In the genomic region with DNA sequence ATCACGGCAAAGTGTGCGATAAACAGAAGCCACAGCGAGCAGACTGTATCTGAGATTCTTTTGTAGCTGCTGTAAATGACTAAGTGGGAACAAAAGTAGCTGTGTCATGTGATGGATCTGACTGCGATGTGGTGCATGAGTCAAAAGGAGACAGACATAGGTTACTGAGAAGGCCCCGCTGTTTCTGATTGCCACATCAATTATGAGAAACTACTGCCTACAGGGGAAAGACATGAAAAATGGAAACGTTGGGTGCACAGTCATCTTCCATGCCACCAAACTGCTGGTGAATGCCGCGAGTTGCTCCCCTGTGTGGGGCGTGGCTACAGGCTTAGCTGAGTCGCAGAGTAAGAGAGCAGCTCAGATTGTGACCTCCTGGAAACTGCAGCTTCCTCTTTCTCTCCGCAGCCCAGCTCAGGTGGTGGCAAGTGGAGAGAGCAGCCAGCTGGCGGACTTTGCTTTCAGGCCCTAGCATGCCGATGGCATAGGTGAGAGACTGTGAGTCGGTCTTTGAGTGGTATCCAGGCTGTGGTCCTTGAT, we compare ENCODE assay signal across 8 mouse cellular contexts.
DNase-seq lines count a peak whose midpoint lies in the region; ATAC-seq and TF ChIP-seq lines count a peak whose summit lies in the region.

No protein-coding gene starts in this region.

- DNase-seq in heart, adult 2 months, result peak in 1 of 2 experiments; percentile 34
- no peak for DNase-seq in heart, adult 8-10 months (ENCODE audit: low spot score)
- peak; percentile 24 to 26 for DNase-seq in adrenal gland, adult 18-20 months (ENCODE audit: low spot score in 2 of 2)
- peak; percentile 53 for DNase-seq in embryonic facial prominence, embryonic 11.5 days (ENCODE audit: low spot score)
- peak; percentile 43 for DNase-seq in hindbrain, embryonic 11.5 days (ENCODE audit: low spot score)
- peak; percentile 2 for DNase-seq in liver, embryonic 13.5 days
- no peak for DNase-seq in testis, postnatal 14 days (ENCODE audit: low spot score)

- H3K4me3 ChIP-seq in heart, adult 2 months, result peak overlapping the region; percentile 27
- H3K4me3 ChIP-seq in embryonic facial prominence, embryonic 11.5 days (ENCODE audit: low read depth, low read length), result no peak overlapping the region
- no peak overlapping the region for H3K4me3 ChIP-seq in hindbrain, embryonic 11.5 days (ENCODE audit: low read depth, low read length)
- no peak overlapping the region for H3K4me3 ChIP-seq in liver, embryonic 13.5 days (replicated peaks)
- H3K4me3 ChIP-seq in olfactory bulb, adult 2 months (ENCODE audit: insufficient read depth, low read depth, low read length), result no peak overlapping the region

- peak overlapping the region; percentile 14 for H3K4me2 ChIP-seq in embryonic facial prominence, embryonic 11.5 days (ENCODE audit: low read depth, low read length)
- H3K4me2 ChIP-seq in hindbrain, embryonic 11.5 days (replicated peaks; ENCODE audit: low read depth, low read length), result peak overlapping the region; percentile 17; the same call in 1 of the 2 replicates
- peak overlapping the region; percentile 19; the same call in 1 of the 2 replicates for H3K4me2 ChIP-seq in liver, embryonic 13.5 days

- peak overlapping the region; percentile 28; the same call in 1 of the 2 replicates for H3K9ac ChIP-seq in heart, adult 2 months (ENCODE audit: low read depth, low read length)
- 0 out of 2 replicates have a peak overlapping the region, but pooled peaks have one; percentile 26 for H3K9ac ChIP-seq in embryonic facial prominence, embryonic 11.5 days (replicated peaks; ENCODE audit: low read length)
- no peak overlapping the region for H3K9ac ChIP-seq in hindbrain, embryonic 11.5 days (ENCODE audit: low read depth, low read length)
- no peak overlapping the region for H3K9ac ChIP-seq in liver, embryonic 13.5 days

- no peak for TF ChIP-seq EP300 in heart, adult 2 months (IDR thresholded peaks at IDR 0.05; ENCODE audit: insufficient read depth, low read depth, low read length)

- peak overlapping the region; percentile 12; the same call in 1 of the 2 replicates for H3K27ac ChIP-seq in heart, adult 2 months
- no peak overlapping the region for H3K27ac ChIP-seq in embryonic facial prominence, embryonic 11.5 days (replicated peaks; ENCODE audit: low read depth, low read length)
- no peak overlapping the region for H3K27ac ChIP-seq in hindbrain, embryonic 11.5 days (ENCODE audit: low read depth, low read length)
- no peak overlapping the region for H3K27ac ChIP-seq in liver, embryonic 13.5 days
- H3K27ac ChIP-seq in olfactory bulb, adult 2 months (ENCODE audit: insufficient read depth, low read depth, low read length), result peak overlapping the region; percentile 6; the same call in 1 of the 2 replicates

- TF ChIP-seq POLR2A in heart, adult 2 months (IDR thresholded peaks at IDR 0.05; ENCODE audit: insufficient read depth, low read depth, low read length), result no peak
- no peak for TF ChIP-seq POLR2A in olfactory bulb, adult 2 months (IDR thresholded peaks at IDR 0.05; ENCODE audit: insufficient read depth, low read depth, low read length)

- intact Hi-C loops in heart, adult 2 months (cut with DNase I), result no loop called here

- no peaks in the 10 kb centered on the region for H3K9me3 ChIP-seq in embryonic facial prominence, embryonic 11.5 days (replicated peaks; ENCODE audit: control insufficient read depth, low read length)
- no peaks in the 10 kb centered on the region for H3K9me3 ChIP-seq in hindbrain, embryonic 11.5 days (ENCODE audit: control insufficient read depth, low read length)
- no peaks in the 10 kb centered on the region for H3K9me3 ChIP-seq in liver, embryonic 13.5 days (replicated peaks)

- ATAC-seq in embryonic facial prominence, embryonic 11.5 days (replicated peaks; ENCODE audit: insufficient number of reproducible peaks, low FRiP score, low TSS enrichment, low read depth), result no peak
- peak; percentile 86 for ATAC-seq in hindbrain, embryonic 11.5 days (ENCODE audit: low FRiP score)
- no peak for ATAC-seq in liver, embryonic 13.5 days (ENCODE audit: low read depth)

- WGBS in heart, adult 2 months, result 13% methylated on average over 14 of the region's 14 CpGs
- 12% methylated on average over 14 of the region's 14 CpGs for WGBS in embryonic facial prominence, embryonic 11.5 days
- WGBS in hindbrain, embryonic 11.5 days, result 14% methylated on average over 14 of the region's 14 CpGs
- WGBS in liver, embryonic 13.5 days (ENCODE audit: insufficient replicate concordance), result 14% methylated on average over 14 of the region's 14 CpGs
- WGBS in olfactory bulb, adult 2 months, result 26% methylated on average over 14 of the region's 14 CpGs

- no peaks in the 10 kb centered on the region for H3K4me1 ChIP-seq in heart, adult 2 months (ENCODE audit: control insufficient read depth, insufficient read depth, low read length)
- no peaks in the 10 kb centered on the region for H3K4me1 ChIP-seq in embryonic facial prominence, embryonic 11.5 days (ENCODE audit: control insufficient read depth, insufficient read depth, low read length)
- H3K4me1 ChIP-seq in hindbrain, embryonic 11.5 days (replicated peaks; ENCODE audit: control insufficient read depth, insufficient read depth, low read length), result no peaks in the 10 kb centered on the region; the same call in 1 of the 2 replicates
- H3K4me1 ChIP-seq in liver, embryonic 13.5 days (replicated peaks), result 0 out of 2 replicates have a peak, but pooled peaks cover 4% of the 10 kb centered on the region
- H3K4me1 ChIP-seq in olfactory bulb, adult 2 months (ENCODE audit: control insufficient read depth, insufficient read depth, low read length), result peaks cover 7% of the 10 kb centered on the region

- no peaks in the 10 kb centered on the region for H3K36me3 ChIP-seq in heart, adult 2 months (ENCODE audit: control insufficient read depth, insufficient read depth, low read length)
- no peaks in the 10 kb centered on the region for H3K36me3 ChIP-seq in embryonic facial prominence, embryonic 11.5 days (replicated peaks; ENCODE audit: control insufficient read depth, insufficient read depth, low read depth, low read length)
- H3K36me3 ChIP-seq in hindbrain, embryonic 11.5 days (ENCODE audit: control insufficient read depth, insufficient read depth, low read length), result no peaks in the 10 kb centered on the region
- H3K36me3 ChIP-seq in liver, embryonic 13.5 days, result no peaks in the 10 kb centered on the region

- no peaks in the 10 kb centered on the region for H3K79me2 ChIP-seq in heart, adult 2 months (replicated peaks; ENCODE audit: control insufficient read depth, insufficient read depth, low read length)

- no peak for TF ChIP-seq CTCF in heart, adult 2 months (IDR thresholded peaks at IDR 0.05)
- no peak for TF ChIP-seq CTCF in olfactory bulb, adult 2 months (IDR thresholded peaks at IDR 0.05; ENCODE audit: insufficient read depth, low read depth, low read length)

- no peaks in the 10 kb centered on the region for H3K27me3 ChIP-seq in heart, adult 2 months (ENCODE audit: control insufficient read depth, insufficient read depth, low read length)
- no peaks in the 10 kb centered on the region for H3K27me3 ChIP-seq in embryonic facial prominence, embryonic 11.5 days (ENCODE audit: control insufficient read depth, insufficient read depth, low read length)
- H3K27me3 ChIP-seq in hindbrain, embryonic 11.5 days (ENCODE audit: control insufficient read depth, insufficient read depth, low read length), result no peaks in the 10 kb centered on the region
- no peaks in the 10 kb centered on the region for H3K27me3 ChIP-seq in liver, embryonic 13.5 days

Comparison
In these comparisons a context has a peak if more than half of its experiments do, and no peak if none do; other contexts are left out.
1. DNase-seq: peak in adrenal gland, adult 18-20 months (2 of 2), embryonic facial prominence, embryonic 11.5 days (single experiment), hindbrain, embryonic 11.5 days (single experiment) and liver, embryonic 13.5 days (single experiment); none in heart, adult 8-10 months (single experiment) and testis, postnatal 14 days (single experiment).
2. H3K27ac ChIP-seq: peak in heart, adult 2 months (single experiment) and olfactory bulb, adult 2 months (single experiment); none in embryonic facial prominence, embryonic 11.5 days (single experiment), hindbrain, embryonic 11.5 days (single experiment) and liver, embryonic 13.5 days (single experiment).
3. H3K9ac ChIP-seq: peak in heart, adult 2 months (single experiment) and embryonic facial prominence, embryonic 11.5 days (single experiment); none in hindbrain, embryonic 11.5 days (single experiment) and liver, embryonic 13.5 days (single experiment).
4. Peak in every context shown above with its lines, with median percentiles within 50 percentile points of each other: H3K4me2 ChIP-seq.